Mouse (Mus musculus): ENCODE measurements around the gene Ptprc.

Ptprc gene

GRCm38 (mm10) chr1:138037484-138037883, 138.0 kb downstream of the Ptprc start:
- DNase-seq = no peak

- DNase-seq = no peak
Measured at GRCm38 (mm10) chr1:138029649-138030048, 145.9 kb downstream of the Ptprc start.

- DNase-seq = no peak
Measured at GRCm38 (mm10) chr1:138025298-138025697, 150.2 kb downstream of the Ptprc start.

- DNase-seq = no peak
Measured at GRCm38 (mm10) chr1:138023601-138024000, 151.9 kb downstream of the Ptprc start.

GRCm38 (mm10) chr1:138022918-138023295, 152.6 kb downstream of the Ptprc start:
- no peak for DNase-seq

- no peak for DNase-seq
Measured at GRCm38 (mm10) chr1:138021962-138022917, 153.3 kb downstream of the Ptprc start.

Measured in lung, postnatal 10 days (tissue).